Mouse (Mus musculus) embryonic facial prominence, embryonic 11.5 days (tissue): ENCODE data around the gene Pih1d2. TPM values are rescaled to one million over a fixed set of nuclear protein-coding genes. Genes with fewer than 3 reads are reported as not detected.
"Not testable (repeated sequence)": the region's sequence is repeated elsewhere in the genome, so short reads cannot be mapped to it uniquely, and the experiment has no call there.

Experiments
- ATAC-seq: fragments of 200-750 bp; cut with Nextera tagmentation; replicated peaks from 2 replicates; pipeline ENCODE4 v1.8.0; 2017; ENCODE audit warnings: low read depth; ENCODE audit not compliant: insufficient number of reproducible peaks, low FRiP score, low TSS enrichment
- DNase-seq: peaks from one replicate; pipeline ENCODE4 v3.0.0-alpha.2; 2015; ENCODE audit warnings: low spot score
- H3K27ac ChIP-seq: fragments of 300-500 bp; sonication (generic); replicated peaks from 2 replicates; pipeline ENCODE4 v1.5.1; 2014; ENCODE audit warnings: mild to moderate bottlenecking, low read depth, low read length, control low read depth
- H3K27me3 ChIP-seq: fragments of 300-500 bp; sonication (generic); 2 replicates; pipeline ENCODE4 v1.6.1; 2014; ENCODE audit warnings: mild to moderate bottlenecking, low read length, moderate library complexity, mixed read lengths; ENCODE audit not compliant: control insufficient read depth, insufficient read depth
- H3K36me3 ChIP-seq: fragments of 300-500 bp; sonication (generic); replicated peaks from 2 replicates; pipeline ENCODE4 v1.6.1; 2014; ENCODE audit warnings: low read depth, mild to moderate bottlenecking, low read length, moderate library complexity, mixed read lengths; ENCODE audit not compliant: control insufficient read depth, insufficient read depth
- H3K4me1 ChIP-seq: fragments of 300-500 bp; sonication (generic); 2 replicates; pipeline ENCODE4 v1.6.1; 2014; ENCODE audit warnings: low read length, mixed read lengths; ENCODE audit not compliant: control insufficient read depth, insufficient read depth
- H3K4me2 ChIP-seq: fragments of 300-500 bp; sonication (generic); 2 replicates; pipeline ENCODE4 v1.6.1; 2014; ENCODE audit warnings: low read depth, mild to moderate bottlenecking, control low read depth, low read length, moderate library complexity
- H3K4me3 ChIP-seq: fragments of 300-500 bp; sonication (generic); 2 replicates; pipeline ENCODE4 v1.5.1; 2014; ENCODE audit warnings: low read depth, low read length, control low read depth
- H3K9ac ChIP-seq: fragments of 300-500 bp; sonication (generic); replicated peaks from 2 replicates; pipeline ENCODE4 v1.6.1; 2014; ENCODE audit warnings: mild to moderate bottlenecking, control low read depth, low read length
- H3K9me3 ChIP-seq: fragments of 300-500 bp; sonication (generic); replicated peaks from 2 replicates; pipeline ENCODE4 v1.6.1; 2016; ENCODE audit warnings: mild to moderate bottlenecking, low read length, inconsistent platforms, mixed read lengths; ENCODE audit not compliant: control insufficient read depth
- WGBS: fragments of 180-500 bp; shearing (Covaris S2); extraction: QIAGEN DNeasy Blood & Tissue Kit; methylation state at CpG from one replicate; pipeline ENCODE4 v1.1.7; 2014; 5-methylcytosine and 5-hydroxymethylcytosine counted together
- polyA plus RNA-seq: library from polyadenylated mRNA; unstranded; fragments of >200 nt; fragmentation: Nextera tagmentation; extraction: Ambion mirVana; gene quantifications from 2 replicates; pipeline ENCODE4 v1.2.1, GENCODE M21; 2014

Gene Pih1d2
- polyA plus RNA-seq, 1 experiment from 2014 or later: 3.1 TPM

GRCm38 (mm10) chr9:50603189-50603997 lies 13.7 kb upstream of the Pih1d2 start, which contains the start of the genes Sdhd and Timm8b:
Gene Sdhd (minus strand): TSS chr9:50603812.
Gene Timm8b (plus strand): TSS chr9:50603910.
- no peaks in the 10 kb centered on the region for H3K9me3 ChIP-seq
- H3K27ac ChIP-seq: peak within 1 kb of the TSS; percentile 70
- DNase-seq (peak; percentile 98), ATAC-seq (peak; percentile 96)
- peak within 1 kb of the TSS; percentile 64 for H3K4me2 ChIP-seq
- WGBS: under 1% methylated on average over 48 of the region's 48 CpGs
- H3K27me3 ChIP-seq: no peaks in the 10 kb centered on the region
- H3K4me3 ChIP-seq: peak within 1 kb of the TSS; percentile 87
- H3K36me3 ChIP-seq: peaks cover 3% of the 10 kb centered on the region
- H3K4me1 ChIP-seq: peaks cover 3% of the 10 kb centered on the region; the same call in 1 of the 2 replicates
- peak within 1 kb of the TSS; percentile 85 for H3K9ac ChIP-seq

DNA sequence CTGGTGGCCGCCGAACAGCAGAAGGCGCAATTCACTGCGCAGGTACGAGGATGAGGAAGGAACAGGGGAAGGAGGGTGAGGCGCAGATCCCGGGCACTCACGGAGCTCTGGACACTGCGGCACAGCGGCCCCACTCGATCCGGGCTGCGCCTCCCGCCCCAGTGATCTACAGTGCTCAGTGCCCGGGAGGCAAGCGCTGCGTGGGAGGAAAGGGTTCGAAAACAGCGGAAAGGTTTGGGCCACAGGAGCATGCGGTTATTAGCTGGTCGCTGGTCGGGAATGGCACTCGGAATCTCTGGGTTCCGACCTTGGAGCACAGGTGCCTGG lies 13.2 kb upstream of the Pih1d2 start:
- Histone ChIP-seq H3K4me3 (peak overlapping the region; percentile 87), H3K36me3 (no peaks in the 10 kb centered on the region; the same call in none of the 2 replicates), H3K27me3 (no peaks in the 10 kb centered on the region), H3K27ac (peak overlapping the region; percentile 70), H3K4me1 (peaks cover 3% of the 10 kb centered on the region; the same call in 1 of the 2 replicates), H3K9me3 (no peaks in the 10 kb centered on the region), H3K4me2 (peak overlapping the region; percentile 64), H3K9ac (peak overlapping the region; percentile 85)
- no peak for DNase-seq
- WGBS: under 1% methylated on average over 24 of the region's 24 CpGs
- peak; percentile 84 for ATAC-seq

GRCm38 (mm10) chr9:50604338-50604737 lies 12.8 kb upstream of the Pih1d2 start:
- H3K9ac ChIP-seq: peak overlapping the region; percentile 85
- H3K4me1 ChIP-seq: peaks cover 3% of the 10 kb centered on the region; the same call in 1 of the 2 replicates
- H3K27me3 ChIP-seq: no peaks in the 10 kb centered on the region
- WGBS: 5% methylated on average over 6 of the region's 6 CpGs
- no peaks in the 10 kb centered on the region; the same call in none of the 2 replicates for H3K36me3 ChIP-seq
- peak; percentile 1 for DNase-seq
- peak overlapping the region; percentile 70 for H3K27ac ChIP-seq
- H3K4me2 ChIP-seq: peak overlapping the region; percentile 64
- H3K4me3 ChIP-seq: peak overlapping the region; percentile 87
- no peaks in the 10 kb centered on the region for H3K9me3 ChIP-seq
- ATAC-seq: no peak

GRCm38 (mm10) chr9:50612115-50612514 lies 5.0 kb upstream of the Pih1d2 start:
- Histone ChIP-seq H3K27ac (no peak overlapping the region), H3K4me1 (no peaks in the 10 kb centered on the region; the same call in 1 of the 2 replicates), H3K9me3 (no peaks in the 10 kb centered on the region), H3K27me3 (no peaks in the 10 kb centered on the region), H3K36me3 (no peaks in the 10 kb centered on the region; the same call in none of the 2 replicates), H3K4me2 (no peak overlapping the region), H3K9ac (no peak overlapping the region), H3K4me3 (no peak overlapping the region)
- DNase-seq (no peak), ATAC-seq (no peak)
- WGBS: 91% methylated on average over 4 of the region's 4 CpGs

DNA sequence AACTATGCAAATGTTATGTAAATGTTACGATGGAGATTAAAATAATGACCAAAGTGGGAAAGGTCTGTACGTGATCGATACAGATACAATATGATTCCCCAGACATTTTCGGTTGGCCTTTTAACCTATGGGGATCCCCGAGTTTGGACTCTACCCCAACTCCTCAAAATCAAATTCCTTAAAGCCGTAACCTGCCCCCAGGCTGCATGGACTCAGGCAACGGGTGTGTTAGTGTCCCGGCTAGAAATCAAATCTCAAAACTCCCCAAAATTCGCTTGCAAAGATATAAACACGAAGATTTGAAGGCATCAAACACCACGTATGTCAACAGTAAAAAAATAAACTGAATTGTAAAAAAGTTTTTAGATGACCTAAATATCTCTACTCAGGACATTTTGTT lies 960 bp upstream of the Pih1d2 start:
- peak overlapping the region; percentile 99 for H3K4me3 ChIP-seq
- peak overlapping the region; percentile 68 for H3K4me2 ChIP-seq
- ATAC-seq: no peak
- H3K4me1 ChIP-seq: no peaks in the 10 kb centered on the region; the same call in 1 of the 2 replicates
- no peaks in the 10 kb centered on the region for H3K9me3 ChIP-seq
- no peaks in the 10 kb centered on the region; the same call in 1 of the 2 replicates for H3K36me3 ChIP-seq
- no peak for DNase-seq
- 36% methylated on average over 11 of the region's 11 CpGs for WGBS
- H3K9ac ChIP-seq: peak overlapping the region; percentile 93
- H3K27ac ChIP-seq: no peak overlapping the region
- no peaks in the 10 kb centered on the region for H3K27me3 ChIP-seq

- Histone ChIP-seq H3K27me3 (no peaks in the 10 kb centered on the region), H3K4me3 (no peak overlapping the region), H3K27ac (no peak overlapping the region), H3K9me3 (no peaks in the 10 kb centered on the region), H3K36me3 (no peaks in the 10 kb centered on the region; the same call in 1 of the 2 replicates), H3K4me2 (no peak overlapping the region), H3K9ac (no peak overlapping the region), H3K4me1 (no peaks in the 10 kb centered on the region; the same call in 1 of the 2 replicates)
- DNase-seq: no peak
- no peak for ATAC-seq
- 64% methylated on average over 9 of the region's 9 CpGs for WGBS
Observed at GRCm38 (mm10) chr9:50617794-50618330, 741 bp downstream of the Pih1d2 start.

DNA sequence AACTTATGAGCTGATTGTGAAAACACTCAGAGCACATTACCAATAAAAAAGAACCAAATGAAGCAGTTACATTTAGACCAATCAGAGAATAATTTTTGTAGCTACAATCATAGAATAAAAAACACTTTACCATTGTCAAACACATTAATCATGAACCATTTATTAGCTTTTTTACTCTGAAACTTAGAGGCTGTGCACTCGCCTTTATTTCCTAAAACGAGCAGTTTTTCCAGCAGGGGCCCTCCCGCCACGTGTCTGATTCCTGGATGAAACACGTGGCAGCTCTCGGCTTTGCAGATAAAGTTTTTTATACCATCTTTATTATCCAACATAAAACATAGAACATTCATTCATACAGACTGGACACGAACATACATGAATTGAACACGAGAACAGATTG lies 13.8 kb downstream of the Pih1d2 start:
- not testable (repeated sequence) for H3K36me3 ChIP-seq, ATAC-seq, H3K4me3 ChIP-seq, H3K9me3 ChIP-seq, H3K27me3 ChIP-seq, DNase-seq, H3K4me1 ChIP-seq, H3K27ac ChIP-seq, H3K9ac ChIP-seq, H3K4me2 ChIP-seq
- 89% methylated on average over 6 of the region's 8 CpGs for WGBS
